Comparison of ENCODE assay signal across 13 mouse cellular contexts in the genomic region with DNA sequence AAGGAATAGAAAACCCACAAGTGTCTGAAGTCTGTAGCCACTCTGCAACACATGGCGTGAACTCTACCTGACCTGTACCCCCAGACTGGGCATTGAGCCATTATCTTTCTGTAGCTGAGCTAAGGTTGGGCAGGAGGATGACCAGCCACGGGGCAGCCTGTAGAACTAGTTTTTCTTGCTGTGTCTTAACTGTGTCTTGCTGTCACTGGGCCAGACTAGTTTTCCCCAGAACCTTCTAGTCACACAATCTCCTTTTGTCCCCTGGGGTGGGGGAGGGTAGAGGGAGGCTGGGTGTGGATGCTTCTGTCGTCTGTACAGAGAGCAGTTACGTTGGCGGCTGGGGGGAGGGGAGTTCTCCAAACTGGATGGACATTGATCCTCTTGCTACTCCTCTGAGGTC. TPM values are rescaled to one million over a fixed set of nuclear protein-coding genes. Genes with fewer than 3 reads are reported as not detected.
A peak's percentile ranks its signal among the peaks of the same experiment; 100 is the strongest.
DNase-seq lines count a peak whose midpoint lies in the region; ATAC-seq and TF ChIP-seq lines count a peak whose summit lies in the region.
"Had no signal": no experiment of that assay in that cellular context is flagged by ENCODE, and none has a peak within 500 bp of the region (broad histone marks: within the 10 kb centered on the region; RNA-seq: fewer than 3 reads in every experiment).

No protein-coding gene starts in this region.

- 41% methylated on average over 5 of the region's 5 CpGs for WGBS in liver, postnatal 0 days (ENCODE audit: insufficient replicate concordance)
- WGBS in liver, embryonic 11.5 days = 43% methylated on average over 5 of the region's 5 CpGs
- WGBS in intestine, embryonic 14.5 days = 37% methylated on average over 5 of the region's 5 CpGs
- 14% methylated on average over 5 of the region's 5 CpGs for WGBS in large intestine, adult 2 months
- WGBS in forebrain, embryonic 14.5 days = 44% methylated on average over 5 of the region's 5 CpGs

- H3K27me3 ChIP-seq in liver, postnatal 0 days (ENCODE audit: insufficient read depth, low read length) = no peaks in the 10 kb centered on the region
- H3K27me3 ChIP-seq in liver, embryonic 11.5 days (replicated peaks; ENCODE audit: control insufficient read depth, insufficient read depth, low read length) = no peaks in the 10 kb centered on the region; the same call in 1 of the 2 replicates
- no peaks in the 10 kb centered on the region for H3K27me3 ChIP-seq in intestine, embryonic 14.5 days (replicated peaks; ENCODE audit: control insufficient read depth, insufficient read depth, low read length)
- no peaks in the 10 kb centered on the region for H3K27me3 ChIP-seq in forebrain, embryonic 14.5 days (replicated peaks; ENCODE audit: control insufficient read depth, insufficient read depth, low read length)

- H3K4me3 ChIP-seq in liver, postnatal 0 days (ENCODE audit: low read depth, low read length) = no peak overlapping the region
- no peak overlapping the region for H3K4me3 ChIP-seq in liver, embryonic 11.5 days (ENCODE audit: low read depth, low read length)
- H3K4me3 ChIP-seq in intestine, embryonic 14.5 days (ENCODE audit: low read depth, low read length) = no peak overlapping the region
- no peak overlapping the region for H3K4me3 ChIP-seq in forebrain, embryonic 14.5 days (ENCODE audit: low read depth, low read length)

- H3K4me2 ChIP-seq in liver, postnatal 0 days (ENCODE audit: low read depth, low read length) = no peak overlapping the region
- H3K4me2 ChIP-seq in liver, embryonic 11.5 days = no peak overlapping the region
- H3K4me2 ChIP-seq in intestine, embryonic 14.5 days (ENCODE audit: low read length) = no peak overlapping the region
- H3K4me2 ChIP-seq in forebrain, embryonic 14.5 days (ENCODE audit: low read length) = no peak overlapping the region
- H3K4me2 ChIP-seq: hindbrain, embryonic 14.5 days had no signal

- H3K9me3 ChIP-seq in liver, postnatal 0 days (ENCODE audit: low read length) = no peaks in the 10 kb centered on the region
- H3K9me3 ChIP-seq in liver, embryonic 11.5 days (ENCODE audit: control insufficient read depth, low read length) = no peaks in the 10 kb centered on the region
- no peaks in the 10 kb centered on the region for H3K9me3 ChIP-seq in intestine, embryonic 14.5 days (ENCODE audit: control insufficient read depth, low read length)
- no peaks in the 10 kb centered on the region for H3K9me3 ChIP-seq in forebrain, embryonic 14.5 days (replicated peaks; ENCODE audit: control insufficient read depth, low read length)

- no peak overlapping the region for H3K27ac ChIP-seq in liver, postnatal 0 days (ENCODE audit: low read depth)
- H3K27ac ChIP-seq in liver, embryonic 11.5 days (ENCODE audit: low read depth, low read length) = no peak overlapping the region
- peak overlapping the region; percentile 59 for H3K27ac ChIP-seq in intestine, embryonic 14.5 days (ENCODE audit: low read depth)
- no peak overlapping the region for H3K27ac ChIP-seq in forebrain, embryonic 14.5 days (ENCODE audit: low read depth, low read length)
- H3K27ac ChIP-seq: hindbrain, embryonic 14.5 days had no signal

- peak; percentile 36; the same call in 1 of the 2 replicates for ATAC-seq in liver, postnatal 0 days
- ATAC-seq in liver, embryonic 11.5 days (replicated peaks; ENCODE audit: low FRiP score) = no peak
- peak; percentile 79 for ATAC-seq in intestine, embryonic 14.5 days (replicated peaks; ENCODE audit: low FRiP score, low TSS enrichment, low read depth)
- ATAC-seq in forebrain, embryonic 14.5 days = no peak
- no peak for ATAC-seq in megakaryocyte progenitor cell, adult 5-6 weeks (replicated peaks; ENCODE audit: poor library complexity)

- no peaks in the 10 kb centered on the region for H3K36me3 ChIP-seq in liver, postnatal 0 days (replicated peaks; ENCODE audit: insufficient read depth, low read length)
- no peaks in the 10 kb centered on the region for H3K36me3 ChIP-seq in liver, embryonic 11.5 days (ENCODE audit: control insufficient read depth, insufficient read depth, low read length)
- no peaks in the 10 kb centered on the region for H3K36me3 ChIP-seq in intestine, embryonic 14.5 days (ENCODE audit: control insufficient read depth, insufficient read depth, low read length)
- H3K36me3 ChIP-seq in forebrain, embryonic 14.5 days (ENCODE audit: control insufficient read depth, insufficient read depth, low read length) = no peaks in the 10 kb centered on the region

- no peak overlapping the region for H3K9ac ChIP-seq in liver, postnatal 0 days (replicated peaks)
- no peak overlapping the region for H3K9ac ChIP-seq in liver, embryonic 11.5 days (ENCODE audit: low read depth, low read length)
- no peak overlapping the region for H3K9ac ChIP-seq in intestine, embryonic 14.5 days (ENCODE audit: low read length)
- no peak overlapping the region for H3K9ac ChIP-seq in forebrain, embryonic 14.5 days (ENCODE audit: low read length)
- H3K9ac ChIP-seq: hindbrain, embryonic 14.5 days had no signal

- TF ChIP-seq CTCF in liver, postnatal 0 days (IDR thresholded peaks at IDR 0.05; ENCODE audit: low read depth) = no peak

- H3K4me1 ChIP-seq in liver, postnatal 0 days (ENCODE audit: insufficient read depth) = peaks cover 14% of the 10 kb centered on the region; the same call in 1 of the 2 replicates
- no peaks in the 10 kb centered on the region for H3K4me1 ChIP-seq in liver, embryonic 11.5 days (replicated peaks; ENCODE audit: control insufficient read depth, insufficient read depth, low read length)
- peaks cover 10% of the 10 kb centered on the region for H3K4me1 ChIP-seq in intestine, embryonic 14.5 days (replicated peaks; ENCODE audit: control insufficient read depth, insufficient read depth, low read length)
- no peaks in the 10 kb centered on the region; the same call in 1 of the 2 replicates for H3K4me1 ChIP-seq in forebrain, embryonic 14.5 days (ENCODE audit: control insufficient read depth, insufficient read depth, low read length)

- TF ChIP-seq EP300 in liver, postnatal 0 days (IDR thresholded peaks at IDR 0.05; ENCODE audit: low read depth) = no peak

- peak; percentile 42 for DNase-seq in liver, postnatal 0 days
- DNase-seq in liver, embryonic 11.5 days (ENCODE audit: low spot score) = no peak
- DNase-seq in intestine, embryonic 14.5 days (ENCODE audit: low spot score) = peak; percentile 79
- peak; percentile 75 for DNase-seq in large intestine, adult 2 months (ENCODE audit: low read depth, low spot score)
- peak; percentile 49 for DNase-seq in testis, postnatal 14 days (ENCODE audit: low spot score)
- DNase-seq in forebrain, embryonic 14.5 days (ENCODE audit: low spot score) = no peak
- DNase-seq in heart, adult 8-10 months (ENCODE audit: low spot score) = no peak
- DNase-seq: adrenal gland, adult 8-10 months; gastrocnemius, postnatal 36 days; spleen, adult 18-20 months had no signal

RNA-seq across cellular contexts. Expression of a gene that starts 10.9 kb away (rescaled TPM):
- polyA plus RNA-seq in liver, postnatal 0 days (2015; fragmentation: Nextera tagmentation; extraction: Ambion mirVana) = 0.65 and 0.67 TPM in 2 replicates
- polyA plus RNA-seq in liver, embryonic 11.5 days (2014; fragmentation: Nextera tagmentation; extraction: Ambion mirVana) = 0.03 TPM in 1 of 2 replicates, not detected in the other
- 0.09 and 0.15 TPM in 2 replicates for polyA plus RNA-seq in intestine, embryonic 14.5 days (2014; fragmentation: Nextera tagmentation; extraction: Ambion mirVana)
- 0.52 and 0.85 TPM in 2 replicates for polyA plus RNA-seq in large intestine, adult 2 months (2012; rRNA removed)
- 0.22 and 0.40 TPM in 2 replicates for polyA plus RNA-seq in forebrain, embryonic 14.5 days (2014; fragmentation: Nextera tagmentation; extraction: Ambion mirVana)
- 1 to 10 TPM in 3 of 4 experiments, under 1 TPM in 1; 0.65 to 3.3 (median 1.8) TPM for total RNA-seq in heart, adult 8-10 months (2022)
- total RNA-seq in megakaryocyte progenitor cell, adult 5-6 weeks (2015) = not detected in 2 replicates
- total RNA-seq in megakaryocyte progenitor cell, adult 5-6 weeks (2017) = not detected in 2 replicates
- total RNA-seq: common myeloid progenitor, adult 5-6 weeks had no signal

Comparison
In these comparisons a context has a peak if more than half of its experiments do, and no peak if none do; other contexts are left out.
1. ATAC-seq: peak in liver, postnatal 0 days (single experiment) and intestine, embryonic 14.5 days (single experiment); none in liver, embryonic 11.5 days (single experiment), forebrain, embryonic 14.5 days (single experiment) and megakaryocyte progenitor cell, adult 5-6 weeks (single experiment).
2. DNase-seq: peak in liver, postnatal 0 days (single experiment), intestine, embryonic 14.5 days (single experiment), large intestine, adult 2 months (single experiment) and testis, postnatal 14 days (single experiment); none in liver, embryonic 11.5 days (single experiment), forebrain, embryonic 14.5 days (single experiment) and heart, adult 8-10 months (single experiment).